Comparison of ENCODE assay signal across 24 mouse cellular contexts in the genomic region with DNA sequence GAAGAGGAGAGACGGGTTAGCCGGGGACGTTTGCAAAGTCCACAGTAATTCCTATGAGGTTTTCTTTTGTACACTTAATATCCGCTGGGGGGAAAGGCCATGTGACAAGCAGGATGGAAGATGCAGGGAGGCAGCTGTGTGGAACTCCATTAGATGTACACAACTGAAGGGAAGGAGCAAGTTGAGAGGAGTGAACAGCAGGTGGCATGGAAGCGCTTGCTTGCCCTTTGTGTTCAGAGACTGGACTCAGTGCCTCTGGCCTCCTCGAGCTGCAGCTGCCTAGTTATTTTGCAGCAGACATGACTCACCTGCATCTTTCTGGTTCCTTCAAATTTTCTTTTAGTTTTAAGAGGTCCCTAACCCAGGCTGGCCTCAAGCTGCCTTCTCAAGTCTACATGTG. TPM values are rescaled to one million over a fixed set of nuclear protein-coding genes. Genes with fewer than 3 reads are reported as not detected.
DNase-seq lines count a peak whose midpoint lies in the region; ATAC-seq and TF ChIP-seq lines count a peak whose summit lies in the region.
"Had no signal": no experiment of that assay in that cellular context is flagged by ENCODE, and none has a peak within 500 bp of the region (broad histone marks: within the 10 kb centered on the region; RNA-seq: fewer than 3 reads in every experiment).

No protein-coding gene starts in this region.

- TF ChIP-seq POLR2A in liver, adult 2 months (IDR thresholded peaks at IDR 0.05; ENCODE audit: extremely low read depth, insufficient read depth, low read length), result no peak
- TF ChIP-seq POLR2A in MEL (IDR thresholded peaks at IDR 0.05; ENCODE audit: control insufficient read depth in 1 of 2, insufficient read depth in 1 of 2, low read depth in 1 of 2, low read length in 2 of 2, poor library complexity in 1 of 2), result no peak

- no peak overlapping the region for H3K4me2 ChIP-seq in heart, postnatal 0 days (ENCODE audit: low read depth, low read length)
- no peak overlapping the region for H3K4me2 ChIP-seq in liver, embryonic 11.5 days
- H3K4me2 ChIP-seq: heart, embryonic 13.5 days; hindbrain, embryonic 13.5 days; kidney, embryonic 15.5 days; liver, embryonic 12.5 days had no signal

- H3K4me3 ChIP-seq in heart, postnatal 0 days (ENCODE audit: low read depth, low read length), result no peak overlapping the region
- no peak overlapping the region for H3K4me3 ChIP-seq in liver, adult 2 months (ENCODE audit: insufficient read depth, low read depth, low read length)
- H3K4me3 ChIP-seq in liver, embryonic 11.5 days (ENCODE audit: low read depth, low read length), result no peak overlapping the region
- H3K4me3 ChIP-seq in MEL (ENCODE audit: control insufficient read depth in 1 of 2, insufficient read depth in 1 of 2, low read depth in 2 of 2, low read length in 2 of 2), result no peak overlapping the region
- H3K4me3 ChIP-seq: heart, embryonic 13.5 days; hindbrain, embryonic 13.5 days; kidney, embryonic 15.5 days; liver, embryonic 12.5 days; megakaryocyte, embryonic 14.5 days had no signal

- H3K27ac ChIP-seq in heart, postnatal 0 days (ENCODE audit: low read depth), result no peak overlapping the region
- no peak overlapping the region for H3K27ac ChIP-seq in liver, adult 2 months (replicated peaks; ENCODE audit: insufficient read depth, low read depth, low read length)
- H3K27ac ChIP-seq in liver, embryonic 11.5 days (ENCODE audit: low read depth, low read length), result no peak overlapping the region
- no peak overlapping the region for H3K27ac ChIP-seq in MEL (ENCODE audit: control insufficient read depth, low read depth, low read length)
- H3K27ac ChIP-seq: heart, embryonic 13.5 days; hindbrain, embryonic 13.5 days; kidney, embryonic 15.5 days; liver, embryonic 12.5 days had no signal

- 51% methylated on average over 6 of the region's 6 CpGs for WGBS in heart, postnatal 0 days
- WGBS in liver, adult 2 months, result 49% methylated on average over 6 of the region's 6 CpGs
- 64% methylated on average over 6 of the region's 6 CpGs for WGBS in liver, embryonic 11.5 days

- H3K4me1 ChIP-seq in heart, postnatal 0 days (ENCODE audit: control insufficient read depth, insufficient read depth), result no peaks in the 10 kb centered on the region
- H3K4me1 ChIP-seq in liver, adult 2 months (ENCODE audit: control insufficient read depth, insufficient read depth, low read length), result peaks cover 7% of the 10 kb centered on the region; the same call in 1 of the 2 replicates
- no peaks in the 10 kb centered on the region for H3K4me1 ChIP-seq in liver, embryonic 11.5 days (replicated peaks; ENCODE audit: control insufficient read depth, insufficient read depth, low read length)
- H3K4me1 ChIP-seq in MEL (ENCODE audit: control insufficient read depth in 1 of 2, insufficient read depth in 2 of 2, low read length in 2 of 2), result no peaks in the 10 kb centered on the region
- H3K4me1 ChIP-seq: heart, embryonic 13.5 days; hindbrain, embryonic 13.5 days; kidney, embryonic 15.5 days; megakaryocyte, embryonic 14.5 days had no signal

- no peak for TF ChIP-seq EP300 in heart, postnatal 0 days (IDR thresholded peaks at IDR 0.05; ENCODE audit: low read depth)
- no peak for TF ChIP-seq EP300 in MEL (IDR thresholded peaks at IDR 0.05; ENCODE audit: low read depth in 1 of 2, low read length in 2 of 2)

- no peak for DNase-seq in heart, postnatal 0 days (ENCODE audit: low spot score)
- no peak for DNase-seq in heart, adult 18-20 months
- DNase-seq in liver, adult 2 months (ENCODE audit: extremely low read depth, low read depth, low spot score), result no peak
- DNase-seq in liver, embryonic 11.5 days (ENCODE audit: low spot score), result no peak
- DNase-seq in MEL (ENCODE audit: low read depth, low spot score) (no peak), adipocyte (ENCODE audit: low spot score) (peak; percentile 34)
- DNase-seq in layer of hippocampus, postnatal 14 days (ENCODE audit: low spot score in 2 of 2), result no peak
- DNase-seq in layer of hippocampus, adult 18-20 months (ENCODE audit: low spot score in 2 of 2), result no peak
- DNase-seq: cerebellum, adult 9-11 months; gastrocnemius, postnatal 36 days; spleen, adult 18-20 months; thymus, postnatal 14 days had no signal

- no peak; the same call in 1 of the 2 replicates for ATAC-seq in heart, postnatal 0 days (ENCODE audit: insufficient read depth, low read depth)
- ATAC-seq in liver, embryonic 11.5 days (replicated peaks; ENCODE audit: low FRiP score), result no peak
- ATAC-seq: CD4-positive, CD25-positive, alpha-beta regulatory T cell, adult 4 months; liver, embryonic 12.5 days had no signal

- no peaks in the 10 kb centered on the region for H3K9me3 ChIP-seq in heart, postnatal 0 days (replicated peaks; ENCODE audit: control insufficient read depth, low read length)
- no peaks in the 10 kb centered on the region for H3K9me3 ChIP-seq in liver, embryonic 11.5 days (ENCODE audit: control insufficient read depth, low read length)
- no peaks in the 10 kb centered on the region for H3K9me3 ChIP-seq in MEL (replicated peaks; ENCODE audit: insufficient read depth, low read length)
- H3K9me3 ChIP-seq: heart, embryonic 13.5 days; hindbrain, embryonic 13.5 days; kidney, embryonic 15.5 days; liver, embryonic 12.5 days had no signal

- H3K36me3 ChIP-seq in heart, postnatal 0 days (replicated peaks; ENCODE audit: control insufficient read depth, insufficient read depth, low read length), result 0 out of 2 replicates have a peak, but pooled peaks cover 9% of the 10 kb centered on the region
- H3K36me3 ChIP-seq in liver, adult 2 months (ENCODE audit: control insufficient read depth, insufficient read depth, low read length), result no peaks in the 10 kb centered on the region; the same call in 1 of the 2 replicates
- no peaks in the 10 kb centered on the region for H3K36me3 ChIP-seq in liver, embryonic 11.5 days (ENCODE audit: control insufficient read depth, insufficient read depth, low read length)
- H3K36me3 ChIP-seq in MEL (ENCODE audit: control insufficient read depth in 1 of 2, insufficient read depth in 2 of 2, low read length in 2 of 2), result no peaks in the 10 kb centered on the region; a peak in 1 of 4 replicates

- TF ChIP-seq CTCF in heart, postnatal 0 days (IDR thresholded peaks at IDR 0.05; ENCODE audit: low read depth), result peak; percentile 27; the same call in 1 of the 2 replicates
- TF ChIP-seq CTCF in liver, adult 2 months (IDR thresholded peaks at IDR 0.05; ENCODE audit: low read depth, low read length), result peak; percentile 18; the same call in 1 of the 2 replicates
- peak in 1 of 3 experiments; percentile 4; a peak in 1 of 6 replicates for TF ChIP-seq CTCF in MEL (IDR thresholded peaks at IDR 0.05 in 2 of 3, conservative IDR thresholded peaks at IDR 0.05 in 1 of 3; ENCODE audit: control insufficient read depth in 1 of 3, insufficient read depth in 1 of 3, low read depth in 2 of 3, low read length in 3 of 3, poor library complexity in 1 of 3, severe bottlenecking in 1 of 3)

- no peak overlapping the region for H3K9ac ChIP-seq in heart, postnatal 0 days (replicated peaks; ENCODE audit: low read depth, low read length)
- H3K9ac ChIP-seq in liver, adult 2 months (ENCODE audit: low read depth, low read length), result no peak overlapping the region
- no peak overlapping the region for H3K9ac ChIP-seq in liver, embryonic 11.5 days (ENCODE audit: low read depth, low read length)
- H3K9ac ChIP-seq in MEL (ENCODE audit: control insufficient read depth, low read depth, low read length, poor library complexity, severe bottlenecking), result no peak overlapping the region
- H3K9ac ChIP-seq: heart, embryonic 13.5 days; hindbrain, embryonic 13.5 days; kidney, embryonic 15.5 days; liver, embryonic 12.5 days had no signal

- no peaks in the 10 kb centered on the region for H3K27me3 ChIP-seq in heart, postnatal 0 days (ENCODE audit: control insufficient read depth, insufficient read depth, low read length)
- no peaks in the 10 kb centered on the region for H3K27me3 ChIP-seq in liver, adult 2 months (ENCODE audit: control insufficient read depth, insufficient read depth, low read length)
- H3K27me3 ChIP-seq in liver, embryonic 11.5 days (replicated peaks; ENCODE audit: control insufficient read depth, insufficient read depth, low read length), result no peaks in the 10 kb centered on the region
- H3K27me3 ChIP-seq in MEL (ENCODE audit: control insufficient read depth in 1 of 2, insufficient read depth in 2 of 2, low read length in 2 of 2), result no peaks in the 10 kb centered on the region
- H3K27me3 ChIP-seq: heart, embryonic 13.5 days; hindbrain, embryonic 13.5 days; kidney, embryonic 15.5 days; liver, embryonic 12.5 days; megakaryocyte, embryonic 14.5 days had no signal

- TF ChIP-seq RAD21 in MEL (IDR thresholded peaks at IDR 0.05; ENCODE audit: low read depth, low read length), result peak; percentile 12; the same call in 1 of the 2 replicates

- no peaks in the 10 kb centered on the region for H3K79me2 ChIP-seq in liver, adult 2 months (ENCODE audit: control insufficient read depth, insufficient read depth, low read length)
- no peaks in the 10 kb centered on the region for H3K79me2 ChIP-seq in MEL (ENCODE audit: control insufficient read depth, insufficient read depth, low read length, poor library complexity)

RNA-seq across cellular contexts. Expression of gene Gm10490, which starts 1.1 kb away (rescaled TPM):
- total RNA-seq in heart, postnatal 0 days (2014; rRNA removed; ENCODE audit: low replicate concordance), result not detected in 2 replicates
- polyA plus RNA-seq in heart, postnatal 0 days (2015; fragmentation: Nextera tagmentation; extraction: Ambion mirVana), result not detected in 2 replicates
- total RNA-seq in heart, adult 18-20 months (2021), result not detected
- total RNA-seq in liver, adult 2 months (2014; rRNA removed), result not detected in 2 replicates
- polyA plus RNA-seq in liver, adult 2 months (2012; rRNA removed), result not detected in 2 replicates
- polyA plus RNA-seq in liver, embryonic 11.5 days (2014; fragmentation: Nextera tagmentation; extraction: Ambion mirVana), result not detected in 2 replicates
- not detected in 2 replicates for total RNA-seq in MEL (2012; rRNA removed)
- not detected for polyA plus RNA-seq in MEL (2012; ENCODE audit: insufficient read depth in 1 of 2, insufficient read length in 2 of 2, low read depth in 1 of 2, low replicate concordance in 2 of 2, missing spikeins in 1 of 2)
- total RNA-seq in layer of hippocampus, postnatal 14 days (2021), result not detected
- total RNA-seq in layer of hippocampus, adult 18-20 months (2021), result not detected
- total RNA-seq: adrenal gland, adult 18-20 months; gastrocnemius, postnatal 36 days; layer of hippocampus, postnatal 10 days; left cerebral cortex, postnatal 25 days had no signal
- polyA plus RNA-seq: CD4-positive, CD25-positive, alpha-beta regulatory T cell, adult 4 months; frontal cortex, adult 2 months; heart, embryonic 13.5 days; hindbrain, embryonic 13.5 days; kidney, embryonic 15.5 days; liver, embryonic 12.5 days; lung, embryonic 16.5 days; stomach, embryonic 16.5 days had no signal

RNA-seq across cellular contexts. Expression of gene Gm10491, which starts 2.8 kb away (rescaled TPM):
- not detected in 2 replicates for total RNA-seq in heart, postnatal 0 days (2014; rRNA removed; ENCODE audit: low replicate concordance)
- not detected in 2 replicates for polyA plus RNA-seq in heart, postnatal 0 days (2015; fragmentation: Nextera tagmentation; extraction: Ambion mirVana)
- total RNA-seq in heart, adult 18-20 months (2021), result not detected
- not detected in 2 replicates for total RNA-seq in liver, adult 2 months (2014; rRNA removed)
- not detected in 2 replicates for polyA plus RNA-seq in liver, adult 2 months (2012; rRNA removed)
- not detected in 2 replicates for polyA plus RNA-seq in liver, embryonic 11.5 days (2014; fragmentation: Nextera tagmentation; extraction: Ambion mirVana)
- total RNA-seq in MEL (2012; rRNA removed), result not detected in 2 replicates
- not detected for polyA plus RNA-seq in MEL (2012; ENCODE audit: insufficient read depth in 1 of 2, insufficient read length in 2 of 2, low read depth in 1 of 2, low replicate concordance in 2 of 2, missing spikeins in 1 of 2)
- not detected for total RNA-seq in layer of hippocampus, postnatal 14 days (2021)
- total RNA-seq in layer of hippocampus, adult 18-20 months (2021), result not detected
- total RNA-seq: adrenal gland, adult 18-20 months; gastrocnemius, postnatal 36 days; layer of hippocampus, postnatal 10 days; left cerebral cortex, postnatal 25 days had no signal
- polyA plus RNA-seq: CD4-positive, CD25-positive, alpha-beta regulatory T cell, adult 4 months; frontal cortex, adult 2 months; heart, embryonic 13.5 days; hindbrain, embryonic 13.5 days; kidney, embryonic 15.5 days; liver, embryonic 12.5 days; lung, embryonic 16.5 days; stomach, embryonic 16.5 days had no signal

RNA-seq across cellular contexts. Expression of gene Pcsk1n, which starts 9.1 kb away (rescaled TPM):
- not detected in 2 replicates for total RNA-seq in heart, postnatal 0 days (2014; rRNA removed; ENCODE audit: low replicate concordance)
- polyA plus RNA-seq in heart, postnatal 0 days (2015; fragmentation: Nextera tagmentation; extraction: Ambion mirVana), result 0.05 and 0.33 TPM in 2 replicates
- total RNA-seq in heart, adult 18-20 months (2021), result under 1 TPM in 1 of 2 experiments, not detected in 1; 0.12 TPM
- total RNA-seq in liver, adult 2 months (2014; rRNA removed), result 0.09 TPM in 1 of 2 replicates, not detected in the other
- not detected in 2 replicates for polyA plus RNA-seq in liver, adult 2 months (2012; rRNA removed)
- 0.56 and 0.67 TPM in 2 replicates for polyA plus RNA-seq in liver, embryonic 11.5 days (2014; fragmentation: Nextera tagmentation; extraction: Ambion mirVana)
- not detected in 2 replicates for total RNA-seq in MEL (2012; rRNA removed)
- not detected for polyA plus RNA-seq in MEL (2012; ENCODE audit: insufficient read depth in 1 of 2, insufficient read length in 2 of 2, low read depth in 1 of 2, low replicate concordance in 2 of 2, missing spikeins in 1 of 2)
- 100 to 1,000 TPM; 340 to 344 TPM for total RNA-seq in layer of hippocampus, postnatal 14 days (2021)
- total RNA-seq in layer of hippocampus, adult 18-20 months (2021), result 100 to 1,000 TPM; 437 to 442 TPM
- total RNA-seq: gastrocnemius, postnatal 36 days had no signal
- polyA plus RNA-seq: CD4-positive, CD25-positive, alpha-beta regulatory T cell, adult 4 months had no signal

RNA-seq across cellular contexts. Expression of gene Timm17b, which starts 11.3 kb away (rescaled TPM):
- 37.7 and 46.4 TPM in 2 replicates for total RNA-seq in heart, postnatal 0 days (2014; rRNA removed; ENCODE audit: low replicate concordance)
- 91.3 and 99.7 TPM in 2 replicates for polyA plus RNA-seq in heart, postnatal 0 days (2015; fragmentation: Nextera tagmentation; extraction: Ambion mirVana)
- 10 to 100 TPM; 47.2 to 49.7 TPM for total RNA-seq in heart, adult 18-20 months (2021)
- total RNA-seq in liver, adult 2 months (2014; rRNA removed), result 20.7 and 27.5 TPM in 2 replicates
- polyA plus RNA-seq in liver, adult 2 months (2012; rRNA removed), result 53.7 and 58.2 TPM in 2 replicates
- polyA plus RNA-seq in liver, embryonic 11.5 days (2014; fragmentation: Nextera tagmentation; extraction: Ambion mirVana), result 153 and 156 TPM in 2 replicates
- total RNA-seq in MEL (2012; rRNA removed), result 96.5 and 107 TPM in 2 replicates
- polyA plus RNA-seq in MEL (2012; ENCODE audit: insufficient read depth in 1 of 2, insufficient read length in 2 of 2, low read depth in 1 of 2, low replicate concordance in 2 of 2, missing spikeins in 1 of 2), result 100 to 1,000 TPM in 1 of 2 experiments, not detected in 1; 381 TPM
- total RNA-seq in layer of hippocampus, postnatal 14 days (2021), result 10 to 100 TPM; 20.8 to 23.9 TPM
- 10 to 100 TPM; 21.9 to 23.8 TPM for total RNA-seq in layer of hippocampus, adult 18-20 months (2021)

RNA-seq across cellular contexts. Expression of gene Pqbp1, which starts 11.4 kb away (rescaled TPM):
- total RNA-seq in heart, postnatal 0 days (2014; rRNA removed; ENCODE audit: low replicate concordance), result 44.5 and 63.0 TPM in 2 replicates
- polyA plus RNA-seq in heart, postnatal 0 days (2015; fragmentation: Nextera tagmentation; extraction: Ambion mirVana), result 55.6 and 57.6 TPM in 2 replicates
- 10 to 100 TPM; 21.3 to 23.5 TPM for total RNA-seq in heart, adult 18-20 months (2021)
- total RNA-seq in liver, adult 2 months (2014; rRNA removed), result 14.3 and 15.3 TPM in 2 replicates
- 49.1 and 51.2 TPM in 2 replicates for polyA plus RNA-seq in liver, adult 2 months (2012; rRNA removed)
- 91.5 and 95.3 TPM in 2 replicates for polyA plus RNA-seq in liver, embryonic 11.5 days (2014; fragmentation: Nextera tagmentation; extraction: Ambion mirVana)
- 202 and 204 TPM in 2 replicates for total RNA-seq in MEL (2012; rRNA removed)
- 100 to 1,000 TPM in 1 of 2 experiments, not detected in 1; 283 TPM for polyA plus RNA-seq in MEL (2012; ENCODE audit: insufficient read depth in 1 of 2, insufficient read length in 2 of 2, low read depth in 1 of 2, low replicate concordance in 2 of 2, missing spikeins in 1 of 2)
- 10 to 100 TPM; 72.6 to 80.1 TPM for total RNA-seq in layer of hippocampus, postnatal 14 days (2021)
- total RNA-seq in layer of hippocampus, adult 18-20 months (2021), result 10 to 100 TPM; 93.4 to 96.7 TPM

Comparison
In these comparisons a context has a peak if more than half of its experiments do, and no peak if none do; other contexts are left out.
1. RNA of gene Pcsk1n, which starts 9.1 kb away (total RNA-seq): 437 to 442 TPM in layer of hippocampus, adult 18-20 months and 340 to 344 TPM in layer of hippocampus, postnatal 14 days; 0.12 TPM in heart, adult 18-20 months, 0.09 TPM in liver, adult 2 months, not detected in heart, postnatal 0 days and not detected in MEL; every median in the first group is over 100 times any median in the second.